In genomic region chr3:50440409-50440808, GRCm38 (mm10) we compare ENCODE assay signal across 18 mouse cellular contexts.
"Had no signal": no experiment of that assay in that cellular context is flagged by ENCODE, and none has a peak within 500 bp of the region (broad histone marks: within the 10 kb centered on the region; RNA-seq: fewer than 3 reads in every experiment).

No protein-coding gene starts in this region.

- H3K27me3 ChIP-seq: lung, embryonic 15.5 days; megakaryocyte, embryonic 14.5 days; midbrain, embryonic 13.5 days; midbrain, embryonic 15.5 days; neural tube, embryonic 12.5 days had no signal

- DNase-seq: liver, postnatal 0 days; lung, adult 2 months; lung, postnatal 14 days; lung, postnatal 36 days; right cerebral cortex, postnatal 25 days; right cerebral cortex, postnatal 4 days; spleen, adult 18-20 months; thymus, adult 18-20 months; thymus, postnatal 14 days; thymus, postnatal 36 days had no signal

- H3K9me3 ChIP-seq: lung, embryonic 15.5 days; megakaryocyte, embryonic 14.5 days; midbrain, embryonic 13.5 days; midbrain, embryonic 15.5 days; neural tube, embryonic 12.5 days had no signal

- ATAC-seq: liver, postnatal 0 days; lung, postnatal 0 days; midbrain, embryonic 13.5 days; midbrain, embryonic 15.5 days had no signal

- H3K9ac ChIP-seq: liver, postnatal 0 days; lung, embryonic 15.5 days; midbrain, embryonic 13.5 days; midbrain, embryonic 15.5 days; neural tube, embryonic 12.5 days had no signal

- H3K4me2 ChIP-seq: lung, embryonic 15.5 days; midbrain, embryonic 11.5 days; midbrain, embryonic 13.5 days; midbrain, embryonic 15.5 days; neural tube, embryonic 12.5 days had no signal

- H3K27ac ChIP-seq: lung, embryonic 15.5 days; macrophage; midbrain, embryonic 13.5 days; midbrain, embryonic 15.5 days; neural tube, embryonic 12.5 days had no signal

- H3K4me3 ChIP-seq: lung, embryonic 15.5 days; megakaryocyte, embryonic 14.5 days; midbrain, embryonic 13.5 days; midbrain, embryonic 15.5 days; neural tube, embryonic 12.5 days had no signal

- H3K36me3 ChIP-seq: lung, embryonic 15.5 days; midbrain, embryonic 13.5 days; midbrain, embryonic 15.5 days; neural tube, embryonic 12.5 days had no signal
